Mouse (Mus musculus) olfactory bulb, adult 2 months (tissue): Measurements from ENCODE around the gene Fam69a.

Experiments used
- CTCF ChIP-seq: fragments of 200-500 bp; IDR thresholded peaks from 2 replicates; pipeline ENCODE4 v1.5.1; 2012; ENCODE audit warnings: low read depth, mild to moderate bottlenecking, low read length, moderate library complexity; ENCODE audit not compliant: insufficient read depth
- POLR2A ChIP-seq: fragments of 200-500 bp; IDR thresholded peaks from 2 replicates; pipeline ENCODE4 v1.6.1; 2012; ENCODE audit warnings: mild to moderate bottlenecking, low read depth, low read length, moderate library complexity; ENCODE audit not compliant: insufficient read depth

DNA sequence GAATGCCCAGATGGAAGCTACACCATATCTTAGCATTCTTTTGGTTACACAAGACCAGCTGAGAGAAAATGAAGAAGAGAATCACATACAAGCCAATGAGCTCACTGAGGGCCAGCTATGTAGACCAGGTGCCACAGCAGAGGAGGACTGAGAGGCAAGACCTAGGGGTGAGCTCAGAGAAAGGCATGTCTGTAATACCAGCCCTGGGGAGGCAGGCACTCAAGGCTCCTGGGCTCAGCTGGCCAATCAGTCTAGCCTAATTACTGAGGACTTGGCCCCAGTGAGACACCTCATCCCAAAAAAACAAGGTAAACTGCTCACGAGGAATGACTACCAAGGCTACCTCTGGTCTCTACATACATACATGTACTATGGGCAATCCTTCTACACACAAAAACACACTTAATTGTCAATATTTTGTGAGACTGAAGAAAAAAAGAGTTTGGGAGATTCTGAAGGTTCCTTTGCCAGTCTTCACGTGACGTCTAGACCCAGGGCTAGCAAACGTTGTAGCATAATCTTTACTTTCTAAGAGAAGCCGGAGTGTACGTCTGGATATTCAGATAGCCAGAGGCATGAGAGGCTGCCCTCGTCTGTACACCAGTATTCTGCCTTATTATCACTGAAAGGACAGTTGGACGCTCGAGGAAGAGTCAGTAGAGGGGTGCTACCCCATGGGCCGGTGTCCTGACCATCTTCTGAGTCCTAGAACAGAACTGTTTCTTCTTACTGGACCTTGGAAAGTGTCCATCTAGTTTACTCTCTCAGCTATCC, 51.9 kb downstream of the Fam69a start:
- no peak for TF ChIP-seq CTCF
- no peak for TF ChIP-seq POLR2A
